Mouse (Mus musculus): ENCODE measurements around the gene Mettl8.

GRCm38 (mm10) chr2:70964809-70965208 lies 90.6 kb downstream of the Mettl8 start:
- no peak for TF ChIP-seq CTCF (IDR thresholded peaks at IDR 0.05; ENCODE audit: borderline replicate concordance, extremely low read depth, insufficient read depth, insufficient read length)
- no peak for TF ChIP-seq POLR2A (IDR thresholded peaks at IDR 0.05; ENCODE audit: borderline replicate concordance, extremely low read depth, insufficient read depth, insufficient read length, poor library complexity, severe bottlenecking)
